Mouse (Mus musculus) ovary, postnatal 10 days (tissue): ENCODE measurements around the gene Gm5849.
"Not testable (repeated sequence)": the region's sequence is repeated elsewhere in the genome, so short reads cannot be mapped to it uniquely, and the experiment has no call there.

Source experiments
- DNase-seq: peaks from one replicate; pipeline ENCODE4 v3.0.0; 2022; ENCODE audit warnings: low spot score

Gm5849 gene

GRCm38 (mm10) chr3:90777776-90778175 lies at the start of gene Gm5849:
Gm5849 (minus strand) TSS chr3:90777876.
- not testable (repeated sequence) for DNase-seq

DNA sequence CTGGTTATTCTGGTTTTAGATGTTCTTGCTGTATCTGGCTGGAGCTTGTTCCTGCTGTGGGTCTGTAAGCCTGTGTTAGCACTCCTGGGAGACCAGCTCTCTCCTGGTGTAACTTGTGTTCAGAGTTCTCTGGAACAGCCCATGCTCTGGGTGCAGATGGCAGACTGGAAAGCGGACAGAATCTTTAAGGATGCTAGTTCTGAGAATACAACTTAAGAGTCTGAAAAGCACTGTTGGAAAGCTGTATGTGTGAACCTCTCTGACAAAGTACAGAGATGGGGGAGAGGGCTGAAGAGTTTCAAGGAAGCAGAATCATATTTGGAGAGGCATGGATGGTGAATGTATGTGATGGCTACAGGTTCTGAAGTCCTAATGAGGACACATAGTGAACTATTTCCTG lies 28.0 kb downstream of the Gm5849 start:
- no peak for DNase-seq

- DNase-seq: no peak
Observed at GRCm38 (mm10) chr3:90726606-90727005, 51.1 kb downstream of the Gm5849 start, which contains the start of gene Pglyrp4. Pglyrp4 (plus strand) TSS chr3:90726906.
